Mouse (Mus musculus) midbrain, embryonic 14.5 days (tissue): ENCODE measurements at regions not wholly inside any gene's neighbourhood (a gene's known extent, or its start where the extent isn't known, plus 50 kb on each side); places are given as distances from the start of the nearest gene placed in this dataset.
A peak's percentile ranks its signal among the peaks of the same experiment; 100 is the strongest.

Source experiments
- ATAC-seq: fragments of 200-750 bp; cut with Nextera tagmentation; 2 replicates; pipeline ENCODE4 v1.8.0; 2017; ENCODE audit warnings: moderate number of reproducible peaks, moderate library complexity; ENCODE audit not compliant: low FRiP score, low TSS enrichment
- DNase-seq: peaks from one replicate; pipeline ENCODE4 v3.0.0-alpha.2; 2015
- H3K27ac ChIP-seq: fragments of 300-500 bp; sonication (generic); replicated peaks from 2 replicates; pipeline ENCODE4 v1.5.1; 2014; ENCODE audit warnings: mild to moderate bottlenecking, low read depth, low read length, moderate library complexity
- H3K27me3 ChIP-seq: fragments of 300-500 bp; sonication (generic); 2 replicates; pipeline ENCODE4 v1.6.1; 2014; ENCODE audit warnings: low read length, control low read depth, mixed read lengths; ENCODE audit not compliant: control insufficient read depth, insufficient read depth
- H3K36me3 ChIP-seq: fragments of 300-500 bp; sonication (generic); 2 replicates; pipeline ENCODE4 v1.6.1; 2014; ENCODE audit warnings: low read length, control low read depth; ENCODE audit not compliant: control insufficient read depth, insufficient read depth
- H3K4me1 ChIP-seq: fragments of 300-500 bp; sonication (generic); 2 replicates; pipeline ENCODE4 v1.6.1; 2014; ENCODE audit warnings: mild to moderate bottlenecking, antibody characterized with exemption, low read length, control low read depth; ENCODE audit not compliant: control insufficient read depth, insufficient read depth
- H3K4me2 ChIP-seq: fragments of 300-500 bp; sonication (generic); 2 replicates; pipeline ENCODE4 v1.6.1; 2014; ENCODE audit warnings: mild to moderate bottlenecking, low read length, moderate library complexity
- H3K4me3 ChIP-seq: fragments of 300-500 bp; sonication (generic); replicated peaks from 2 replicates; pipeline ENCODE4 v1.5.1; 2014; ENCODE audit warnings: low read depth, low read length
- H3K9ac ChIP-seq: fragments of 300-500 bp; sonication (generic); replicated peaks from 2 replicates; pipeline ENCODE4 v1.6.1; 2014; ENCODE audit warnings: mild to moderate bottlenecking, low read length, moderate library complexity
- H3K9me3 ChIP-seq: fragments of 300-500 bp; sonication (generic); 2 replicates; pipeline ENCODE4 v1.6.1; 2016; ENCODE audit warnings: low read length, control low read depth, mixed read lengths; ENCODE audit not compliant: control insufficient read depth
- WGBS: fragments of 180-500 bp; shearing (Covaris S2); extraction: QIAGEN DNeasy Blood & Tissue Kit; methylation state at CpG from one replicate; pipeline ENCODE4 v1.1.7; 2014; 5-methylcytosine and 5-hydroxymethylcytosine counted together

- no peaks in the 10 kb centered on the region for H3K27me3 ChIP-seq
- no peak overlapping the region for H3K27ac ChIP-seq
- no peak overlapping the region for H3K4me2 ChIP-seq
- H3K4me3 ChIP-seq = no peak overlapping the region
- no peak overlapping the region for H3K9ac ChIP-seq
- no peak for DNase-seq
- no peak for ATAC-seq
- WGBS = 59% methylated on average over 1 of the region's 1 CpGs
- H3K36me3 ChIP-seq = no peaks in the 10 kb centered on the region
- no peaks in the 10 kb centered on the region for H3K4me1 ChIP-seq
- no peaks in the 10 kb centered on the region for H3K9me3 ChIP-seq
Measured at GRCm38 (mm10) chr6:11647651-11648050, 259.6 kb downstream of the Ndufa4 start.

GRCm38 (mm10) chr6:11613331-11613730 lies 294.0 kb downstream of the Ndufa4 start:
- no peaks in the 10 kb centered on the region for H3K9me3 ChIP-seq
- no peaks in the 10 kb centered on the region for H3K27me3 ChIP-seq
- H3K4me3 ChIP-seq = no peak overlapping the region
- ATAC-seq (no peak), DNase-seq (no peak)
- H3K9ac ChIP-seq = no peak overlapping the region
- 80% methylated on average over 4 of the region's 4 CpGs for WGBS
- H3K4me1 ChIP-seq = no peaks in the 10 kb centered on the region
- H3K4me2 ChIP-seq = no peak overlapping the region
- no peaks in the 10 kb centered on the region for H3K36me3 ChIP-seq
- H3K27ac ChIP-seq = no peak overlapping the region

GRCm38 (mm10) chr6:11608214-11608613 lies 299.1 kb downstream of the Ndufa4 start:
- H3K4me2 ChIP-seq = no peak overlapping the region
- H3K9me3 ChIP-seq = no peaks in the 10 kb centered on the region
- H3K4me3 ChIP-seq = no peak overlapping the region
- no peak overlapping the region for H3K27ac ChIP-seq
- H3K9ac ChIP-seq = no peak overlapping the region
- ATAC-seq = no peak
- no peaks in the 10 kb centered on the region for H3K27me3 ChIP-seq
- H3K36me3 ChIP-seq = no peaks in the 10 kb centered on the region
- DNase-seq = no peak
- H3K4me1 ChIP-seq = no peaks in the 10 kb centered on the region

GRCm38 (mm10) chr6:11607696-11608095 lies 299.6 kb downstream of the Ndufa4 start:
- ATAC-seq (no peak), DNase-seq (peak; percentile 9)
- H3K27me3 ChIP-seq = no peaks in the 10 kb centered on the region
- no peak overlapping the region for H3K27ac ChIP-seq
- no peak overlapping the region for H3K9ac ChIP-seq
- H3K9me3 ChIP-seq = no peaks in the 10 kb centered on the region
- no peak overlapping the region for H3K4me3 ChIP-seq
- H3K4me2 ChIP-seq = no peak overlapping the region
- H3K4me1 ChIP-seq = no peaks in the 10 kb centered on the region
- no peaks in the 10 kb centered on the region for H3K36me3 ChIP-seq
- WGBS = 70% methylated on average over 2 of the region's 2 CpGs

- DNase-seq (no peak), ATAC-seq (no peak)
- Histone ChIP-seq H3K4me1 (no peaks in the 10 kb centered on the region), H3K36me3 (no peaks in the 10 kb centered on the region), H3K4me3 (no peak overlapping the region), H3K9me3 (no peaks in the 10 kb centered on the region), H3K9ac (no peak overlapping the region), H3K27me3 (no peaks in the 10 kb centered on the region), H3K27ac (no peak overlapping the region), H3K4me2 (no peak overlapping the region)
- WGBS = 64% methylated on average over 3 of the region's 3 CpGs
Measured at GRCm38 (mm10) chr6:11606055-11606454, 301.2 kb downstream of the Ndufa4 start.

- Histone ChIP-seq H3K27me3 (no peaks in the 10 kb centered on the region), H3K27ac (no peak overlapping the region), H3K9me3 (no peaks in the 10 kb centered on the region), H3K4me2 (no peak overlapping the region), H3K4me1 (no peaks in the 10 kb centered on the region), H3K4me3 (no peak overlapping the region), H3K36me3 (no peaks in the 10 kb centered on the region), H3K9ac (no peak overlapping the region)
- ATAC-seq (no peak), DNase-seq (no peak)
- WGBS = 66% methylated on average over 4 of the region's 4 CpGs
Measured at GRCm38 (mm10) chr6:11605526-11605925, 301.8 kb downstream of the Ndufa4 start.

GRCm38 (mm10) chr6:11594936-11595335 lies 312.4 kb downstream of the Ndufa4 start:
- H3K4me1 ChIP-seq = no peaks in the 10 kb centered on the region
- WGBS = 39% methylated on average over 2 of the region's 2 CpGs
- no peak overlapping the region for H3K9ac ChIP-seq
- no peaks in the 10 kb centered on the region for H3K9me3 ChIP-seq
- no peaks in the 10 kb centered on the region for H3K27me3 ChIP-seq
- H3K36me3 ChIP-seq = no peaks in the 10 kb centered on the region
- ATAC-seq (no peak), DNase-seq (peak; percentile 66)
- no peak overlapping the region for H3K27ac ChIP-seq
- H3K4me2 ChIP-seq = no peak overlapping the region
- no peak overlapping the region for H3K4me3 ChIP-seq

- Histone ChIP-seq H3K9ac (no peak overlapping the region), H3K36me3 (no peaks in the 10 kb centered on the region), H3K27me3 (no peaks in the 10 kb centered on the region), H3K9me3 (no peaks in the 10 kb centered on the region), H3K4me2 (no peak overlapping the region), H3K4me3 (no peak overlapping the region), H3K4me1 (no peaks in the 10 kb centered on the region), H3K27ac (0 out of 2 replicates have a peak overlapping the region, but pooled peaks have one; percentile 22)
- ATAC-seq = no peak
- peak; percentile 31 for DNase-seq
- WGBS = 76% methylated on average over 14 of the region's 14 CpGs
Measured at GRCm38 (mm10) chr6:11593583-11594271, 313.6 kb downstream of the Ndufa4 start.

- Histone ChIP-seq H3K27me3 (no peaks in the 10 kb centered on the region), H3K4me3 (no peak overlapping the region), H3K27ac (no peak overlapping the region), H3K9ac (no peak overlapping the region), H3K4me2 (no peak overlapping the region), H3K9me3 (no peaks in the 10 kb centered on the region), H3K36me3 (no peaks in the 10 kb centered on the region), H3K4me1 (no peaks in the 10 kb centered on the region)
- DNase-seq (no peak), ATAC-seq (no peak)
- WGBS = 88% methylated on average over 5 of the region's 5 CpGs
Measured at GRCm38 (mm10) chr6:11576091-11576490, 331.2 kb downstream of the Ndufa4 start.
